Mouse (Mus musculus): ENCODE results near the gene Wbp11.
"Not testable (repeated sequence)": the region's sequence is repeated elsewhere in the genome, so short reads cannot be mapped to it uniquely, and the experiment has no call there.

Gene Wbp11

DNA sequence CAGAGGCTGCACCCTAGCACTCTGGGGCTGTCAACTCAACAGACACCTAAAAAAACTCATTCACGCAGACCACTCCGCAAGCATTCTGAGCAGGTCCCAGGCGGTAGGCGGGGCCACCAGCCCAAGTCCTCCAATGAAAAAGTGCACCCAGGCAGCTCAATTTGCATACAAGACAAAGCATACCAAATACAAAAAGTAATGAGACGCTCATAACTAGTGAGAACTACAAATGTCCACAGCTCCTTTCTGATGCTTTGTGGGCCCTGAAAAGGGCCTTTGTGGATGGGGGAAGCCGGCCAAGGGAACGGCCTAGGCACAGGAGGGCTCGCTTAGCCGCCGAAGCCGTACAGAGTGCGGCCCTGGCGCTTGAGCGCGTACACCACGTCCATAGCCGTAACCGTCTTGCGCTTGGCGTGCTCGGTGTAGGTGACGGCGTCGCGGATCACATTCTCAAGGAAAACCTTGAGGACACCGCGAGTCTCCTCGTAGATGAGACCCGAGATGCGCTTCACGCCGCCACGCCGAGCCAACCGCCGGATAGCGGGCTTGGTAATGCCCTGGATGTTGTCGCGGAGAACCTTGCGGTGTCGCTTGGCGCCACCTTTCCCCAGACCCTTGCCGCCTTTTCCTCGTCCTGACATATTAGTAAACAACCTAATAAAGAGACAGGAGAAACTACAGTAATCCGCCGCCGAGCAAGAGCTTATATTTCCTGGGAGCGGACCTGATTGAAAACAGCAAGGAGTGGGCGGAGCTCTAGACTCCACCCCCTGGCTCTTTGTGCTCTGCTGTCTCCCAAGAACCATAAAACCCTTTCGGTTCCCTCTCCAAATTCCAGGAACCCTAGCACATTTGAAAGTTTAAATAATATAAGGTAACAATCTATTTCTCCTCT, 24.0 kb downstream of the Wbp11 start, which contains the start of gene Hist4h4:
TSS of gene Hist4h4 (minus strand) at position 677 of the 895 bp plus-strand sequence.
- peak; percentile 99 for DNase-seq (ENCODE audit: low read depth, low spot score)

DNA sequence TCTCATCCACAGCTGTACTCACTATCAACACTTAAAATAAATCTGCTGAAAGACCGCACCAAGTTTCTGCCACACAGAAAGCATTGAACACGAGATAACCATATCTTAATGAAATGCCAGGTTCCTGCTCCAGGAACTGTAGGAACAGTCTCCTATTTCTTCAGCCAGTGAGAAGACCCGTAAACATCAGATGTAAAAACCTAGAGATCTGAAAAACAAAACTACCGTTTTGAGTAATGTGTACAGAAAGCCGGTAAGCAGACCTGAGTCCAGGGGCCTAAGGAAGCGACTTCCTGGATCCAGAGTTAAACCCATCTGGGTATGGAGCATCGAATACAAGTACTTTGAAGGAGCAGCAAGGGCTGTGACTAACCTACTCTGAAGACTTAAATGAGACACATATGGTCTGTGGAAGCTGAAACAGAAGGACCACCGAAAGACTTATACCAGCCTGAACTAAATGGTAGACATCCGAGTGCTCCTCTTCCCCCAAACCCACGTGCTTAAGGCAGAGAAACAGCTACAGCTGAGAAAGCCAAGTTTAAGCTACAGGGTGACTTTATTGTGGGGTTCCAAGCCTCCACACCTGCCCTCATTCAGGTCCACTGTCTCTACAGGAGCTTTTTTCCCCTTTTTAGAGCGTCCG, 24.8 kb downstream of the Wbp11 start:
- DNase-seq (ENCODE audit: low read depth, low spot score): no peak

DNA sequence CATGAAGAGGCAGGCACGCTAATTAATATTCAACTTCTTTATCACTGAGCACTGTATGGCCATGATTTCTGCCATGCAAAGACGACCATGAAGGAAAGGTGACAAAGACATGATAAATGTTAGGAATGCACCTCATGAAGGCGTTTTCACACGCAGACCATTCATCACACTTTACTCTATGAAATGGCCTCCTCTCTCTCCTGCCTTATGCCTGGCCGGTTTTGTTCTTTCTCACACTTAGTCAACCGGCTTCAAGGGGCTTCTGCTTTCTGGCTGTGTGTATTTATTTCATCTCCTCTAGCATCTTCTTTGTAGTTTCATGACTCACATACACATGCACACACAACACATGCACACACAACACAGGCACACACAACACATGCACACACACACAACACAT, 26.8 kb downstream of the Wbp11 start:
- no peak for DNase-seq (ENCODE audit: low read depth, low spot score)

DNA sequence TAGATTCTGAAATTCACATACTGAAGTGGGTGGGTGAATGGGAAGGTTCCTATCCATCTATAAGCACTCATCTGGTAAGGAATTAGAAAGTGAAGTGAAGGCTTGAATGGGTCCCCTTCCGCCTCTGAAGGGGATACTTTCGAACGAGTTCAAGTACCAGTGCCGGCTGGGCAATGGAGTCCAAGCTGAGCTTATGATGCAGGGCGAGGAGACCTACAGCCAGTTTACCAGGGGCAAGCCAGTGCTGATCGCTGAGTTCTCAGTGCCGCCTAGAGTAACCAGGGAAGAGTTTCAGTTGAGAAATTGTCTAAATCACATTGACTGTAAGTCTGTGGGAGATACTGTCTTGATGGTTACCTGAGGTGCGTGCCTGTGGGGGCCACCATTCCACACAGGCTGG, 27.3 kb downstream of the Wbp11 start:
- DNase-seq (ENCODE audit: low read depth, low spot score): no peak

DNA sequence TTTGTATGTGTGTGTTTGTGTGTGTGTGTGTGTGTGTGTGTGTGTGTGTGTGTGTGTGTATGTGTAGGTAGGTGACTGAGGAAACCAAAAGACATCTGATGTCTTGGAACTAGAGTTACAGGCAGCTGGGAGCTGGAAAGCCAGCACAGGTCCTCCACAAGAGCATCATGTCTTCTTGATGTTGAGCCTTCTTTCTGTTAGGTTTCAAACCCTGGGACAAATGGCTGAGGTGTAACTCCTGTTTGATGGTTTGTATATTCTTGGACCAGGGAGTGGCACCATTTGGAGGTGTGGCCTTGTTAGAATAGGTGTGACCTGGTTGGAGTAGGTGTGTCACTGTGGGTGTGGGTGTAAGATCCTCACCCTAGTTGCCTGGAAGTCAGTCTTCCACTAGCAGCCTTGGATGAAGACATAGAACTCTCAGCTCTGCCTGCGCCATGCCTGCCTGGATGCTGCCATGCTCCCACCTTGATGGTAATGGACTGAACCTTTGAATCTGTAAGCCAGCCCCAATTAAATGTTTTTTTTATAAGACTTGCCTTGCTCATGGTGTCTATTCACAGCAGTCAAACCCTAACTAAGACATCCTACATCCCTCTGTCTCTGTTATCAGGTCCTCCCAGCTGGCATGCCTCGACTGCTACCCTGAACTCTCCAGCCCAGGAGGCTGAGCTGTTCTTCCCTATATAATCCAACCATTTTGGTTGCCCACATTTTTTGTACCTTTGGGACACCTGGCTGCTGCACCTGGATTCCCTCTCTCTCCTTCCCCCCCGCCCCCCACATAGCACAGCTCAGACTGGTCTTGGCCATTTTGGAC, 29.9 kb downstream of the Wbp11 start:
- not testable (repeated sequence) for DNase-seq (ENCODE audit: low read depth, low spot score)

DNA sequence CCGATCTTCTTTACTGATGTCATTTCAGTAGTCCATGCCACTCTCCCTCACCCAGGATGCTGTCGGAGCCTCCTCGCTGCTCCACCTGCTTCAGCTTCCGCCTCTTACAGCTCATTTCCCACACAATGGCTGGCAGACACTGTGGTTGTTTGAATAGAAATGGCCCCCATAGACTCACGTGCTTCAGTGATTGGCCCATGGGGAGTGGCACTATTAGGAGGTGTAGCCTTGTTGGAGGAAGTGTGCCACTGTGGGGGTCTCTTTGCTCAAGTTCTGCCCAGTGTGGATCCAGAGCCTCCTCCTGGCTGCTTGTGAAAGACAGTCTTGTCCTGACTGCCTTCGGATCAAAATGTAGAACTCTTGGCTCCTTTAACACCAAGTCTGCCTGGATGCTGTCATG, 32.2 kb downstream of the Wbp11 start:
- no peak for DNase-seq (ENCODE audit: low read depth, low spot score)

DNA sequence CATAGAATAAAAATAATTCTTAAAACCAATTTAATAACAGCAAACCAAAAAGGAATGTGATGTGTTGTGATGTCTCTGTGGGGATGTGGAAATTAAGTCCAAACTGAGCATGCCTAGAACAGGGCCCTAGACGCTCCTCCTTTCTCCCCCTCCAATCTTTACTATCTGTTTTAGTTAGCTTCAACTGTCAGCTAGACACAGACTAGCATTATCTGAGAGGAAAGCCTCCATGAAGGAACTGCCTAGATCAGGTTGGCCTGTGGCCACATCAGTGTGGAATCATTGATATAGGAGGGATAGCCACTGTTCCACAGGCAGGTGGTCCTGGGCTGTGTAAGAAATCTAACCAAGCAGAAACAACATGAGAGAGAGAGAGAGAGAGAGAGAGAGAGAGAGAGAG, 32.9 kb downstream of the Wbp11 start:
- no peak for DNase-seq (ENCODE audit: low read depth, low spot score)

DNA sequence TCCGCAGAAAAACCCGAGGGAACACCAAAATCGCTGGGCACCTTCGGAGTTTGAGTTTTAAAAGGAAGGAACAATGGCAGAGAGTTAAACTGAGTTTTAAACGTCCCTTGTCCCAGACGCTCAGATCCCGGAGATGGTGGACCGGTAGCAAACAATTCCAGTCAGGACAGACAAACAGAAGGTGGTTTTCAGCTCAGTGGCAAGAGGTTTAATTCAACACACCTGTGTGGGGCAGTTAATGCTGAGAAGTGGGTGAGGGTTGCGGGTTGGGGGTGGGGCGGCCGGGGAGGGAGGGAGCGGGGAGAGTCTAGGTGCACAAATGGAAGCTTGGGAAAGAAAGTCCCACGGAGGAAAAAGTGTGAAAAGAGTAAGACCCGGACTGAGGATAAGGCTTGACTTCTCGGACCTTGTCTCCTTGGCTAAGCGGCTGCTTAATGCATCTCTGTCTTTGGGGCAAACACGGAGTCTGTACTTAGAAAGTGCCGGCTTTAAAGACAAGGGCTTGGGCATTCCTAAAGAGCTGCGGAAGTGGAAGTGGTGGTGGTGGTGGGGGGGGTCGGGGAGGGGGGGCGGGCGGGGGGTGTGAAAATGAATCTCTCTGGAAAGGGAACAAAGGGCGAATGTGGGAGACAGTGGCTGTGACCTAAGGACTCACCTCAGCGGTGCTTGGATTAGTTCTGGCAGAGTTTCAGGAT, 34.1 kb downstream of the Wbp11 start:
- no peak for DNase-seq (ENCODE audit: low read depth, low spot score)

DNA sequence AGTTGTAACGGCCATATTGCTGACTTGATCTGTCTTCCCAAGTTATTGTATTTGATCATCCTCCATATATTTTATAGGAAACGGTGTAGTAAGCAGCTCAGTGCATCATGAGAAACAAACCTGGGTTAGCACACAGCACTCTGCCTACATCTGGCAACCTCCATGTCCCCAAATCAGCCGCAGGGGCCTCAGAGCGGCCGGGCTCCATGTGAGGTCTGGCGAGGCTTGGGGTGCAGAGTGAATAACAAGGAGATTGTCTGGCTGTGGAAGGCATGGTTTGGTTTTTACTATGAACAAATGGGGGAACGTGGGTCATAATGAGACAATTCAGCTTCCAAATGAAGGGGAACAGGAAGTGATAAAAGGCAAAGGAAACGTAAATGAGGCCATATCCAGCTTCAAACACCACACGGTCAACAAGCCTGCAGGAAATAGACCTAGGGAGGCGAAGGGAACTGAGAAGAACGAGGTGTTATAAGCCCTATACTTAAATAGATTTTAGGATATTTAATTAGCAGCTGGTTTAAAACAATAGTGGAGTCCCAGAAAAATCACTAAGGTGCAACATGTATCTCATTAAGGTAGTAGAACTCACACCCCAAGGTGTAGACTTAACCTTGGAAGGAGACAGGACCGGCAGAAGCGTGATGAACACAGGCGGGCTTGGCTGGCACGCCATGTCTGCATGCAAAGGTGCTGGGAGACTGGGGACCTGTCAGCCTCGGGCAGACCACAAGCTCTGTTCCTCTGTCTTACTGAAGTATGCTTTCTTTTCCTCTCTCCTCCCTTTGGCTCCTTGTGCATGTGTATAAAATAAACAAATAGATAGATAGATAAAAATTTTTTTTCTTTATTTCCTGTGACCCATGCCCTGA, 34.9 kb downstream of the Wbp11 start:
- no peak for DNase-seq (ENCODE audit: low read depth, low spot score)

DNA sequence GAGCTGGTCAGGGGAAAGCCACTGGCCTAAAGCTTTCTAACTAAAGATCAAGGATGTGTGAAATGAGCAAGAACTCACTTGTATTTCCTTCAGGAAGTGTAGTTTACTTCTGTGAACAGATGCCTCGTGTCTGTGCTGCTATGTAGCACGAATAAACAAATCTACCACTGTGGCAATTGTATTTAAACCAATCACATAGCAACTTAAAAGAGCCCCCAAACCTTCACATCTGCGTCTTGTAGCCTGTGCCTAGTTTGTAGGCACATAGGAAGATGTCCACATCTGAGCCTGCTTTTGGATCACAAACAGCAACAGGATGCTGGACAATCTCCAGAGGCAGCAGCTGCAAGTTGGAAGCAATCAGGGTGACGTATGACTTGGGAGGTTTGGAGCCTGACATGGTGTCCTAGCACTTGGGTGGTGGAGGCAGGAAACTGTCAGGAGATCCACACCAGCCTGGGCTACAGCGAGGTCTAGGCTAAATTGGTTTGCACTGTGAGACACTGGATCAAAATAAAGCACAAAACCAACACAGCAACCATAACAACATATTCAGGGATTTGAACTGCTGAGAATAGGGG, 38.6 kb downstream of the Wbp11 start:
- no peak for DNase-seq (ENCODE audit: low read depth, low spot score)

DNA sequence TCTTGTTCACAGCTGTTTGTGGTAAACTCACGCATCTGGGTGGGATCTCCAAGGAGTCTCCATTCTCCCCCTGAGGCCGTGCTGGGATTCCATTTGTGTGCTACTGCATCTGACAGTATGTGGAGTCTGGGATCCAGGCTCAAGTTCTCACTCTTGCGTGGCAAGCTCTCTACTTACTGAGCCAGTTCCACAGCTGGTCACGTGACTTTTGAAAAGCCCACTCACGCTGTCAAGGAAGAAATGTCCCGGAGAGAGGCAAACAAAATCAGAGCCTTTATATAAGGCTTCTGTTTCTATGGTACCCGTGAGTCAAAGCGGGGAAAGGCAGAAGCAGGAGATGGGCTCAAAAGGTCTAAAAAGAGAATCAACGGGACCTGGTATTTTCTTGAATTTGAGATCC, 45.3 kb downstream of the Wbp11 start:
- no peak for DNase-seq (ENCODE audit: low read depth, low spot score)

DNA sequence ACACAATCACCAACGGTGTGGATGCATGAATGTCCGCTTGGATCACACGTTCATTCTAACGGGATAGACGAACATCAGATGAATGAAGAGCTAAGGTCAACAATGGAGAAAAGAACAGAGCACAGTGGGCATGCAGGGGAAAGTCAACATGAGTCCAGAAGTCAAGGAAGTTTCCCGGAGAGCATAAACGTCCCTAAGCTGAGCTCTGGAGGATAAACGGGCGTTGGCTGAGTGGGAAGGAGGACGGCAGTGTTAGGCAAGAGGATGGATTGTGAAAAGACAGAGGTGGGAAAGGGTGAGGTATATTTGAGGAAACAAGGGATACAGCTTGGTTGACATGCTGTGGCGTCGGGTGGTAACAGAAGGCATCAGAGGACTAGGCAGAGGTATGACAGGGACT, 45.9 kb downstream of the Wbp11 start:
- no peak for DNase-seq (ENCODE audit: low read depth, low spot score)

DNA sequence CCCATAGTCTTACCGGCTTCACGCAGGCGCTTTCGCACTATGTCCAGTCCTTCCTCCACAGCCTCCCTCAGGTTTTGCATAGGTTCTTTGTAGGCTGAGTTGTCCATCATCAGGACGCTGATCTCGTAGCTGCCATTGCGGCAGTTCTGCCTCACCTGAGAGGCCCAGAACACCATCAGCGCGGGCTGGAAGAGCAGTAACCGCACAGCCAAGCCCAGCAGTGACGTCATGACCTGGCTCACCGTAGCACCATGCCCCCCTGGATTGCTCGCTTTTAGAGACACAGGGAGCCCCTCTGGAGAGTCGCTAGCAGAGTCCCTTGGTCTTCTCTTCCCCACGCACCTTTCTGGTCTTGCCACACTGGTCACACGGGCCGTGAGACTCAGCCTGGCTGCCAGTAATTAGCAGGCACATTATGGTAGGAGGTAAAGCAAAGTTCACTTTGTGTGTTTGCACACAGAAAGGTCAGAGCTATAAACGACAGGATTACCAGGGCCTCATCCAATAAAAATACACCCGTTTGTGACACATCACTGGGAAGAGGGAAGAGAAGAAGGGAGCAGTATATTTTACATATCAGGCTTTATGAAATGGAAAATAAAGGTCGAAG, 46.6 kb downstream of the Wbp11 start, which contains the start of gene Gucy2c:
TSS of gene Gucy2c (minus strand) at position 389 of the 610 bp plus-strand sequence.
- no peak for DNase-seq (ENCODE audit: low read depth, low spot score)

DNA sequence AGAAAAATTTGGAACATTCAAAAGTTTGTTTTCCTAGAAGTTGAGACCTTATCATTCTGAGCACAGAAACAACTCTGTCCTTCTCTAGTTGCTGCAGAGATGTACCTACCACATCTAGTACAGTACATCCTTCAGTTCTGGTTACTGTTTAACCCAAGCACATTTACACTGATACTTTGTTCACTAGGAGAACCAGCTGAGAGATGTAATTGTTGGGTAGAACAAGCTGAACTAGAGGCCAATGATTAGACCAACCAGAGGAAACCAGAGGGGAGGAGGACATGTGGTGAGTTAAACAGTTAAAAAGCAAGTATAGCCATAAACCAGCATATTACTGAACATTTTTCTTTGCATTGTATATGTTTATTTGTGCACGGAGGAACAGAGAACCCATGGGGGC, 51.6 kb downstream of the Wbp11 start:
- no peak for DNase-seq (ENCODE audit: low read depth, low spot score)

DNA sequence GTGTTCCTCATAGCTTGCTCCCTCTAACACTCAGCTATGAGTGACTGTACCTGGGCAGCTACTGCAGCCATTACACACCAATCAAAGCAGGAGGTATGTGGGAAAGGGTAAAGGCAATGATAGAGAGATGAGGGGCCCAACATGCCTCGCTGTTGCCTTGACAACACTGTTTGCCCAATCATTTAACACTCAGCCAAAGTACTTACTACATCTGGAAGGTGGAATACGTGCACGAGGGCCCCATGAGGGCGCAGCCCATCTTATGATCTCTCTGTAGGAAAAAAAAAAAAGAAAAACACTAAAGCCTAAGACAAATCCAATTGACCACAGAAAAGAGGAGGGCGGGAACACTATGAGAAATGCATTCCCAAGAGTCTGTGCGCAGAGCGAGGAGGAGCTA, 58.2 kb downstream of the Wbp11 start:
- DNase-seq (ENCODE audit: low read depth, low spot score): no peak

DNA sequence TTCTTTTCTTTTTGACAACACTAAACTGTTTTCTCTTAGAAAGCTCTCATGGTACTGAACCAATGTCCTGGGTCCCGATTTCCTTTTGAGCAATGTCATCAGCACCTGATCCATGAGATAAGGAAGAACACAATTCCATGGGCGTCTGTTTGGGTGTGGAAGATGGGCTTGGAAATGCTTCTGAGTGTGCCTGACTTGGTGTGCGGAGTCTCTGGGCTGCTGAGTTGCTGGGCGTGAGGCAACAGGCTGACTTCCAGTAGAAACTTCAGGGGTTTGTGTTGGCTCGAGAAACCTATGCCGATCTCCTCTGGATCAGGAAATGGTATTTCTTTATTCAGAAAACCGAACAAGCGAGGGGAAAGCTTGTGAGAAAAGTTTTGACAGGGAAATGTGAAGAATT, 58.9 kb downstream of the Wbp11 start:
- no peak for DNase-seq (ENCODE audit: low read depth, low spot score)

DNA sequence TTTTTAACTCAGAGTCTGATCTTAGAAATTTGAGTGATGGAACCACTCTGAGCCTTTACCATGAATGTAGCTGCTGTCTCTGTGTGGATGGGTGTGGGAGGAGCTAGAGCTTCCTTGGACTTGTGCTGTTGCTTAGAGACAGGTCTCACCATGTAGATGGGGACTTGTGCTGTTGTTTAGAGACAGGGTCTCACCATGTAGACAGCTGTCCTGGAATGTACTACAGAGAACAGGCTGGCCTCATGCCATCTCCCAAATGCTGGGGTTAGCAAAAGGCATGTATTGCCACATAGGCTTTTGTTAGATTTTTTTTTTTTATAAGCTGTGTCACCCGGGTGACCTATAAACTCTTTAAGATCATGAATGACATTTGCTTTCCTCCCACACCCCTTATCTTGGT, 64.1 kb downstream of the Wbp11 start:
- DNase-seq (ENCODE audit: low read depth, low spot score): no peak
